Mouse (Mus musculus) gastrocnemius, postnatal 25 days (tissue): ENCODE data around the gene Olfml2b. TPM values are rescaled to one million over a fixed set of nuclear protein-coding genes. Genes with fewer than 3 reads are reported as not detected.

Experiments
- DNase-seq: peaks from one replicate; pipeline ENCODE4 v3.0.0; 2022
- long read RNA-seq, 2 experiments: library from polyadenylated mRNA; stranded (forward); transcript quantifications; one replicate each; pipeline ENCODE4 v2.0.0; 2021
- total RNA-seq, 2 experiments: library from RNA; stranded (reverse); gene quantifications; 1 replicate in 1 of 2; 2 replicates in 1 of 2; pipeline ENCODE4 v1.2.3; 2021

The Olfml2b gene
- 10 to 100 TPM in 1 of 2 experiments, 1 to 10 TPM in 1; 8.0 to 12.4 TPM for total RNA-seq
- long read RNA-seq, experiment 1, partial matches to known transcripts: 3 of 6 reads
- long read RNA-seq, experiment 1, other reads (novel, unspliced or antisense): 1 of 6 reads
- long read RNA-seq, experiment 2, transcript Olfml2b-201 (8 exons, 3,095 nt): major isoform, 10 of 13 reads
- long read RNA-seq, experiment 2, partial matches to known transcripts: 3 of 13 reads
- long read RNA-seq, experiment 2, other reads (novel, unspliced or antisense): 0 of 13 reads

DNA sequence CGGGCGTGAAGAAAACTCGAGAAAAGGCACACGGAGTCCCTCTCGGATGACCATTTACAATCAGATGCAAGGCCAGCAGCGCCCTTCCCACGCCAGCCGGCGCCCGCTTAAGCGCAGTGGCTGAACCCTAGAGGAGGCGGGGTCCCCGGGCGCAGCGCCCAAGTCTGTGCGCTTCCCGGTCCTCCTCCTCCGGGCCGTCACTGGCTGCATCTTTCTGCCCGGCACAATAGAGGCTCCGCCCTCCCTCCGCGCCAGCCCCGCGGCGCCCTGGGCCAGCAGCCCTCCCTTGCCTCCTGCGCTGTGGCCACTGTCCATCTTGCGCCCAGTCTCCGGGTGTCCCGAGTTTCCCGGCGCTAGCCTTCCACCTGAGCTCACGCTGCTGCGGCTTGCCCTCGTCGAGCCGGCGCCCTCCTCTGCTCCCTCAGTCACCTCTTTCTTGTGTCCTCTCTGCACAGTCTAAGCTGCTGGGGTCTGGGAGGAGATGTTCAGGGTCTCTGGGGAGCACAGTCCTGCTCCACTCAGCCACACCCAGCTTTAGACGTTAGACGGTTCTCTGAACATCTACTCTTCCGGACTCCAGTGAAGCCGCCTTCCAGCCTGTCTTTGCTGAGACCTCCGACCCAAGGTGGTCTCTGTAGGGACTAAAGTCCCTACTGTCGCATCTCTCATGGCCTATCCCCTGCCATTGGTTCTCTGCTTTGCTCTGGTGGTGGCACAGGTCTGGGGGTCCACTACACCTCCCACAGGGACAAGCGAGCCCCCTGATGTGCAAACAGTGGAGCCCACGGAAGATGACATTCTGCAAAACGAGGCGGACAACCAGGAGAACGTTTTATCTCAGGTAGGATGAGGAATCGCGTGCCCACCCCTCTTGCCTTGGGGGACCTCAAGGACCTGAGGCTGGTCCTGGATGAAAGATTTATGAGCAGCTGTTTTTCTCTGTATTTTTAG, at the start of gene Olfml2b:
Gene Olfml2b (plus strand): TSS at position 278 of the 951 bp plus-strand sequence.
- peak; percentile 89 for DNase-seq

DNA sequence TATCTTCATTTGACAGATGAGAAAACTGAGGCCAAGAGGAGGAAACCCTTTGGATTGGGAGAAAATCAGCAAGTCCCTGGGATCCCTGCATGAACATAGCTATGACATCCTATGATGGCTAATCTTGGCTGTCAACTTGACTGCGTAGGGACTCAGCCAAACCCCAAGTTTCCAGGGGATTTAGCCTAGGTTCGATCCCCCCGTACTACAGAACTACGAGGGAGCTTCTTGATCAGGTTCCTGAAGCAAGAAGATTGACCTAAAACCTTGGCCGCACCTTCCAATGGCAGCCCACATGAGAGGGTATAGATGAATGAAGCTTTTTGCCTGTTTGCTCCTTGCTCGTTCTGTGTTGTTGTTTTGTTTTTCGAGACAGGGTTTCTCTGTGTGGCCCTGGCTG, 49.8 kb upstream of the Olfml2b start:
- DNase-seq: no peak

DNA sequence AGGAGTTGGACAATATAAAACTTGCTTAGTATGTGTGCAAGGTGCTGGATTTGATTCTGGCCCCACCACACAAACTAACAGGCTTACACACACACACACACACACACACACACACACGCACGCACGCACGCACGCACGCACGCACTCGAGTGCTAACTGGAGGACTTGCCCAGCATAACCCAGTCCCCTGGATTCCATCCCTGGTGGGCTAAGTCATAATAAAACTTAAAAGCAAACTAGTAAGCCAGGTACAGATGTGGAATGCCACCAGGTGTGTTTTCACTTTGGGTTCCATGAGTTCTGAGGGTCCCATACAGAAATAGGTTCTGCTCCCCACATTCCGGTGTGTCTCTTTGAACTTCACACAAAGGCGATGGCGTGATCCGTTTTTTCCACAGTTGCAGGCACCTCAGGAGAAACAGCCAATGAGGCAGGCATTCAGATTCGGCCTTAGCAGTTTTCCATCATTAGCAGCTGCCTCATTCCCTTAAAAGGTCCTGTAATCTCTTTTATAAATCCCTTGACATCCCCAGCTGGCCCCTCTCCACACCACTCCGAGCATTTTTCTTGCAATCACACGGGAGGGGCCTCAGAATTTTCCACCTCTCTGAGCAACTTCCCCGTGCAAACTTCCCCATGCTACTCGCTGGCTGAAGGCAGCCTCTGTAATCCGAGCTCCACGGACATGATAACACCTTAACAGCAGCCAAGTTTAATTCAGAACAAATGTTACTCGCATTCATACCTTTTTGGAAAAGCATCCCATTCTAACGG, 38.9 kb upstream of the Olfml2b start:
- DNase-seq: no peak

DNA sequence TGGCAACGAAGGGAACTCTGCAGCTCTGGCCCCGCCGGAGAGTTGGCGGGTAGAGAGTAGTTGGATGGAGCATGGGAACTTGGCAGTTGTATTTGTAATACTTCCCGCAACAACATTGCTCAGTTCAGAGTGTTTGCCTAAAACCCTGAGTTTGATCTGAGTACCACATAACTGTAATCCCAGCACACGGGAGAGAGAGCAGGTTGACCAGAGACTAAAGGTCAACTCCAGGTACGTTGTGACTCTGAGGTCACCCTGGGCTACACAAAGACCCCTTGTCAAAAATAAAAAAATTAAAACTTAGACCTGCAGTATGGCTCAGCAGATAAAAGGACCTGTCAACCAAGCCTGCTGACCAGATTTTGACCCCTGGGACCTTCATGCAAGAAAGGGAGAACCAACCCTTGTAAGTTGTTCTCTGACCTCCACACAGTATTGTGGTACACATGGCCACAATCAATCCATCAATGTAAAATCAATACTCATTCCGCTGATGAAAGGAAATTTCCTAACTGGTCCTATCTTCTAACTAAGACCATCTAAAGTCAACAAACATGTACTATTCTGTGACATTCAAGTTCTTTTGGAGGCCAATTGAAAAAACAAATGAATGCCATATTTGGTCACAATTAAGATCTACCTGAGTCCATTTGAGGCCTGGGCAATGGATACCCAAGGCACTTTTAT, 37.0 kb upstream of the Olfml2b start:
- no peak for DNase-seq

DNA sequence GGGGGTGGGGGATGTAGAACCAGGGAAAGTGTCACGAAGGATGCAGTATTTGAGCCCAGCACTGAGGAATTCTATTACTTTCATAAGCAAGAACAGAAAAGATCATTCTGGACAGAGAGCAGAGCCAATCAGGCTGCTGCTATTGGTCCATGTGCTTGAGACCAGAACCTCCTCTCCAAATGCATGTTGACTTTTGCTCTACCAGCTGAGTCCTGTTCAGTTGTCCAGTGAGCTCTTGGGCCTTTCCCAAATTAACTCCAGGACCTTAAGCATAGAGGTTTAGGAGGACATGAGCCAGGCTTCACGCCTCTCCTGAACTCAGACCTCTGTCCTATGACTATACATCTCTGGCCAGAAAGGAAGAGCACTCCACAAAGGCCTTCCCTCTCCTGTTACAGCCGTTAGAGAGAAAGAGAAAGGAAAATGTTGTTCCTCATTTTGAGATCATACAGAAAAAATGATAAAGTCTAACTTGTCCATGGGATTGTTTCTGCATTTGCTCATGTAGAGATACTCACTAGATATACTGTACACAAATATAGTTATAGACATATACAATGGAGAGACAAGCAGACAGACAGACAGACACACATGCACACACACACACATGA, 35.8 kb upstream of the Olfml2b start:
- no peak for DNase-seq

DNA sequence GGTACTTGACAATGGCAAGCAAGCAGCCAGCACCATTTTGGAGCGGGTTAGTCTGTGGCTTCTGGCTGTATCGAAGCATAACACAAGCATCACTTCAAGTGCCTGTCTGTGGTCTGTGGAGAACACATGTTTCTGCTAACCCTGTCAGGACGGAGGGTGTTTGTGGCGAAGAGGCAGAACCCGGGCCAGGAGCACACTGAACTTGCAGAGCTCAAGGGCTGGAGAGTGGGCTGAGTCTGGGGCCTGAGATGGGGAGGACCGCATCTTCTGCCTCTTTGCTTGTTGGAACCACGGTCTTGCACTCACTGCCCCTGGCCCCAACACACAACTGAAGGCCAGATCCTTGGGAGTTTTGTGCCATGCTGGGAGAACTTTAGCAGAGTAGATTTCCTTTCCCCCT, 34.5 kb upstream of the Olfml2b start:
- DNase-seq: no peak

DNA sequence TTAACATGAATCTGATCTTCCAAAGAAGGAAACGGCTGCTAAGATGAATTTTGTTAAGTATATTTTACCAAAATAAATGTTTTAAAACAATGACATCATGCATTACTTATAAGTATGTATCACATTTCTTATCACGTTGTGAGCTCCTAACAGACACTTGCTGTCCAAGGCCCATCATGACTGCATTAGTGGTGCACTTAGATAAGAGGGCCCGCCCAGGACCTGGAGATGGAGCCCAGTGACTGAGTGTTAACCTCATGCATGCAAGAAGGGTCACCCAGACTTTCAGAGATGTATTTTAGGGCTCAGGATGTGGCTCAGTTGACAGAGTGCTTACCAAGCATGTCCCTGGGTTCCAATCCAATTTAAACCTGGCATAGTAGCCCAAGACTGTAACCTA, 34.0 kb upstream of the Olfml2b start:
- no peak for DNase-seq

DNA sequence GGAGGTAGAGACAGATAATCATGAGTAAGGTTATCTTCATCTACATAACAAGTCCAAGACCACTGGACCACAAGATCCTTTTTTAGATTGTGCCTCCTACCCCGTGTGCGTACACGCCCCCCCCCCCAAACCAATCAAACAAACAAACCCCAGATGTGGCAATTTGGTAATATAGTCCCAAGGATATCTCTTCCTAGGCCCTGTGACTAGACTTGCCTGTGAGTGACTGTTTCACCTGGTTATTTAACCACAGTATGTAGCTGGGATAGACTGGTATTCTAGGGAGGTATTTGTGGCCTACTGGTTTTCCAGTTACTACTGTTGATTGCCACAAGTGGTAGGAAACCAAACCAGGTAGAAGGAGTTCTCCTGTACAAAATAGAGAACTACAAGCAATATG, 33.6 kb upstream of the Olfml2b start:
- DNase-seq: no peak

DNA sequence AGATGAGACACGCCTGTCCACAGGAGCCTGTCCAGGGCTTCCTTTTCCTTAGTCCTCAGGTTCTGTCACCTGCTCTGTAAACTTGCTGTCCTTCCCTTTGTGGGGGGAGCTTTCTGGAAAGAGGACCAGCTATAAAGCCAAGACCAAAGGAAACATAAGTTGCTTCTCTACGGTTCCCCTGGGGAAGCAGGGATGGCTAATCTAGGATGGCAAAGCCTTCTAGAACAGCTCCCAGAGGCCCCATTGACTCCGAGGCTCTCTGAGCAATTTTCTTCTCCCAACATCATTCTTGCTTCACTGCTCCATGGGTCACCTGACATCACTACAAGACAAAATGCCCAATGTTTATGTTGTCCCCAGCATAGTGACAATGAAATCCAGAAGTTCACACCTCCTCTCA, 32.7 kb upstream of the Olfml2b start:
- no peak for DNase-seq

DNA sequence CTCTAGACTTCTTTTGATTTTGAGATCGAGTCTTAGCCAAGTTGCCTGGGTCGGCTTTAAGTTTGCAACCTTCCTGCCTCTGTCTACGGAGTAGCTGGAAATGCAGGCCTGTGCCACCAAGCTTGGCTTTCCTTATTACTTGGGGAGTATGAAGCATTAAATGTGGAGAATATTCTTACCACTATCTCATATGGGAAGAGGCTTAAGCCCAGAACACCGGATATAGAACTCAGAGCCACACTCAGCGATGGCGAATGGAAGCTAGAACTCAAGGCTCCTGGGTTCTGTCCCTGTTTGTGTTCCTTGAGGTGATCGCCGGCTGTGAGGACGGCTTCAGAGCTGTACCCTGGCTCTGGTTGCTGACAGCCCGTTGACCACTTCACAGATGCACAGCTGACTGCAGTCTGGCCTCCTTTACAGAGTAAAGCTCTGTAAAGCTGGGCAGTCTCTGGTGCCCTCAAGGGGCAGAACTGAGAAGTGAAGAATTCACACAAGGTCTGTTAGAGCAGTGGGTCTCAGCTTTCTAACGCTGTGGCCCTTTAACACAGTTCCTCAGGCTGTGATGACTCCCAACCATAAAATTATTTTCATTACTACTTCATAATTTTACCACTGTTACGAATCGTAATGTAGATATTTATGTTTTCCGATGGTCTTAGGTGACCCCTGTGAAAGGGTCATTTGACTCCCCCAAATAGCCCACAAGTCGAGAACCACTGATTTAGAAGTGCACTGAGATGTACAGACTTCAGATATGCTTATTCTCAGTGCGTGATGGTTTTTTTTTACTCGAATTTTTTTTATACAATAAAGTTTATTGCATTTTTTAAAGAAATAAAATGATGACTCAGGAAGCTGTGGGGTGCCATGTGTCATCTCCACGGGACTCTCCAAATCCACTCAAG, 31.1 kb upstream of the Olfml2b start:
- peak; percentile 20 for DNase-seq

DNA sequence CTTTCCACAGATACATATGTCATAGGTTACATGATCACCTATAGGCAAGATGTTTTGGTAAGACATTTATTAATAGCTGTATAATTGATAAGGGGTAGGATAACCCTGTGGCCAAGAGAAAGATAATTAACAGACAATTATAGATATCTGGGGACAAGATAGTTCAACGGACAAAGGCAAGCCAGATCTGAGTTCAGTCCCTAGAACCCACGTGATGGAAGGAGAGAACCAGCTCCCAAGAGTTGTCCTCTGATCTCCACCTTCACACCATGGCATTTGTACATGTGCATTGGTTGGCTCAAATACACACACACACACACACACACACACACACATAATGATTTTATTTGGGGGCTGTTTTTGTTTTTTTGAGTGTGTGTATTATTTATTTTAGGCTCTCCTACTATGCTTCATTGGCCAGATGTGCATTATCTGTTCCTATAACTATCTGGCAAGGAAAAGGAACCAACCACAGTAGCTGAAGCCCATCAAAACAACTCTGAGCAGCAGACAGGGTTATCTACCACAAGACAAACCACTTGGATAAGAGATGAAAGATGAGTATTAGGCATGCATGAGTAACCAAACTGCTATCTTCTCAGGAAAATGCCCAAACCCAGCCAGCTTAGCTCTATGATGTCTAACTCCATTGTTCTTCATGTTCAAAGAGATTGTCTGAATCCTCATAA, 24.5 kb upstream of the Olfml2b start:
- no peak for DNase-seq

DNA sequence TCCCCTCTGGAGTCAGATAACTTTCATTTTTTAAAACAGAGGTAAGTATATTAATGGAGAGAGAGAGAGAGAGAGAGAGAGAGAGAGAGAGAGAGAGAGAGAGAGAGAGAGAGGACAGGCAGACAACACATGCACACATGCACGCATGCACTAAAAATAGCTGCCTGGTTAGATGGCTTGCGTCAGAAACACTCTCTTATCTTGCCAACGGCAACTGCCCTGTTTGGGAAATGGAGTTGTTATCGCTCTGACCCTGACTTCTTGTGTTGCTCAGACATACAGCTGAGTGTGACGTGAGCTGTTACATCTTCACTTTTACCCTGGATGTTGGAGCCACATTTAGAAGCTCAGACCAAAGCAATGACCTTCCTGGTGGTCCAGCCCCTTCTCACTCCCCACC, 21.4 kb upstream of the Olfml2b start:
- no peak for DNase-seq

DNA sequence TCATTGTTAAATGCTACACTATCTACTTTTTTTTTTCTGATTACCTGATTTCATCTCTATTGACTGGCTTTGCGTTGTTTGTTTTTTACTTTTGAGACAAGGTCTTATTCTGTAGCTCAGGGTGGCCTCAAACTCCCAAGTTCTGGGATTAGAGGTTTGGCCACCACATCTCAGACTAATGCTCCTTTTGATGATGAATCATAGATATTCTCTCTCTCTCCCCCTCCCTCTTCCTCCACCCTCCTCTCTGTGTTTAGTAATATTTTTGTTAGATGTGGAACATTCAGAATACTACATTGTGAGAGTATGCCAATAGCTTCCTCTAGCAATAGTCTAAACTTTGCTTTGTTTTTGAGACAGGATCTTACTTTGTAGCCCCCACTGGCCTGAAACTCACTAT, 20.9 kb upstream of the Olfml2b start:
- no peak for DNase-seq

DNA sequence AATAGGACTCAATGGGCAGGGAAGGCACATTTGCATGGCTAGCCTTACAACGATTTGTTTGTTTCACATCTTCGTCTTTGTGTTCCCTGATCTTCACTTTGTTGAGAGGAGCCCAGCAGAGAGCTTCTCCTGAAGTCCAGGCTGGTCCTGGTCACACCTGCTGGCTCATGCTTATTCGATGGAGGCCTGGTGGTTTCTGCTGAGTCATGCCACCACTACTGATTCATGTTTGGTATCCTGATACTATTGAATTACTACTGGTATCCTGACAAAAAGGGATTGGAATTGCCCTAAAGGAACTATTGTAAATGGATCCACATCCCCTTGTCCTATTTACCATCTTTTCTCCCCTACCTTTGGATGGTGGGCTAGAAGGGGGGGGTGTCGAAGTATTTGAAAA, 13.8 kb upstream of the Olfml2b start:
- DNase-seq: no peak

DNA sequence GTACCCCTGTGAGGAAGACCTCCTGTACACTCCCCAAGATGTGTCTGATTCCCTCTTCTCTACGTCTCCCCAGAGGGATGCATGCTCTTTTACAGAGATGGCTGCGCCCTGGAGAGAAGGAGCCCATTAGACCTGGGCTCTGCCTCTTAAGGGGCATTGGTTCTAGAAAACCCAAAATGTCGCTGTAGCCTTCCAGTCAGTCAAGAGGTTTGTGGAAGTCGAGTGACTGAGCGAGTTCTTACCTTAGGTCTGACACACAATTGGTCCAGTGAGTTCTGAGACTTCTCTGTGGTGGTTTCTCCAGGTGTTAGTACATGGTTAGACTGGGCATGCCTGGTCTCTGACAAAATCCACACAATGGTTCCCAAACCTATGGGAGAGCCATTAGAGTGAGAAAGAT, 12.8 kb upstream of the Olfml2b start:
- DNase-seq: no peak

DNA sequence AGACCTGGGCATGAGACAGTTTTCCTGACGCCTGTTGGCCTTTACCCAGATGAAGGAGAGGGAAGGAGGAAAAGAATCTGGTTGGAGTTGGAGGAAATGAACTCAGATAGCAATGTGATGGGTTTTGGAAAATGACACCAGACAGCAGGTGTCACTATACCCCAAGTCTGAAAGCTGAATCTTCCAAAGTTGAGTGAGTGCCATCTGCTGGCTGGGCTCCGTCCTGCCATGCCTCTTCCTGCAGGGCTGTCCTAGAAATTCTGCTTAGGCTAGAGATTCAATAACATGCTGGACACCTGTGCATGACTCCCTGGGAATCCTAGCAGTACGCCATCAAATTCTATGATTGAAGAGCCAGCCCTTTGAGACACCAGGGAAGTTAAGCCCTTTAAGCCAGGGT, 11.9 kb upstream of the Olfml2b start:
- peak; percentile 61 for DNase-seq

DNA sequence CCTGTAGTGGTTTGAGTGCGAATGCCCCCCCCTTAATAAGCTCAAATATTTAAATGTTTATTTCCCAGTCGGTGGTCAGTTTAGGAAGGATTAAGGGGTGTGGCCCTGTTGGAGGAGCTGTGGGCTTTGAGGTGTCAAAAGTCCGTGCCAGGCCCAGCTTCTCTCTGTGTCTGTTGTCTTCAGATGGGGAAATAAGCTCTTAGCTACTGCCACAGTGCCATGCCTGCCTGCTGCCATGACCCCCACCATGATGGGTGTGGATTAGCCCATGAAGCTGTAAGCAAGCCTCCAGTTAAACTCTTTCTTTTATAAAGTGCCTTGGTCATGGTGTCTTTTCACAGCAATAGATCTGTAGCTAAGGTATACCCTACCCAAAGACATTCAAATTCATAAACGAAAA, 11.5 kb upstream of the Olfml2b start:
- no peak for DNase-seq

DNA sequence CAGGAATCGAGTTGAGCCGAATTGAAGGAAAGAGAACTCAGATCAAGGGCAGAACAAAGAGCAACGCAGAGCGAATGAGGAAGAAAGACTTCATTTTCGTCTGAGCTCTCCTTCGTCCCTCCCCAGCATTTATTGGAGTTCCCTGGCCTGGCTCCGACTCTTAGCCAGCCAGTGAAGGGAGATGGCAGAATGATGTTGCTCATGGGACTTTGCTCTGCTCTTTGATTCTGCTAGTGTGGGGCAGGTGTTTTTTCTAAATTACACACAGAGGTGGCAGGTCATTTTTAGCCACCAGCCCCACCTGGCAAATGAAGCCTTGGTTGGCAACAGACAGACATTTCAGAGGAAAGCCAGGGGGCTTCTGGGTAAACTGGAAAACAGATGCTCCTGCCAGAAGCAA, 5.4 kb upstream of the Olfml2b start:
- DNase-seq: no peak

DNA sequence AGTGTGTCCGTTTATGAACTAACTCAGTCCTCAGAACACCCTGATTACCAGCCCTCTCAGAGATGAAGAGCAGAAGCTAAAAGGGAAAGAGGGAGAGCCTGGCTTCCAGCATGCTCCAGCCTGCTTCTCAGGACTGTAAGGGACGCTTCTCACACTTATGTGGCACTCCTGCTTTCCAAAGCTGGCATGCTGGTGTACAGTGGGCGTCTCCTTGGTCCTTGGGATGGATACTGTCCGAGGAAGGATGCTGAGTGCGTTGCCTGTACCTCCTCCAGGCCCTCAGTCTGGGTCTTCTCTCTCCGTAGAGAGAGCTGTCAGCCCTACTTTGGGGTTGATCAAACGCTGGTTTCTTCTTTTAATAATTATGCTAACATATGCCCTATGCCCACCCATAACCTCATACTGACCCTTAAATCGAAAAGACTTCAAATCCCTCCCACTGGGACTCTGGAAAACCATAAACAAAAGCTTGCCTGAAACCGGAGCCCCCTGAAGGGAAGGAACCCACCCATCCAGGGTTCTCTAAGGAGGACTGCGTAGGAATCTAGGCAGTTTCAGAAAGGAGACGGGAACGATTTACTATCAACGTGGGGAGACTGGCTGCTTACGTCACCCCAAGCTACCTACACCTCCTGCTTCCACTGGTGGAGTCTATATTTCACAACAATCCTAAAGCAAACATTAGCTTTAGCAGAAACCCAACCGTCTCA, 1.7 kb downstream of the Olfml2b start:
- no peak for DNase-seq
